Mouse (Mus musculus): Measurements from ENCODE around the gene Myo15.
"Not testable (repeated sequence)": the region's sequence is repeated elsewhere in the genome, so short reads cannot be mapped to it uniquely, and the experiment has no call there.

Myo15 gene

DNA sequence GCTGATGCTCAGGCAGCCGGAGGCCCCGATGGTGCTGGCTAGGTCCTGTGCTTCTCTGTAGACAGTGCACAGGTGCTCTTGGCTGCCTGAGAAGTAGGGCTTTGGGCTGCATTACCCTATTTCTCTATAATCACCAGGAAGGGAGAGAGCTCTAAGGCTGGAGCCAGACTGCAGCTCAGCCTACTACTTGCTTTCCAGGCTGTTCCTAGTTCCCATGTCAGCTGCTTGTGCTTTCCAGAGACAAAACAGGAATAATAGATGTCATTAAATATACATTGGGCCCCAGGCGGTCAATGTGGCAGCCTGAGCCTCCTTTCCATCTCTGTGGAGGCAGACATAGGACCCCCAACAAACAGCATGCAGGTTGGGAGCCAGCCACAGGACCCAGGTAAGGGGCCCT lies at the start of gene Myo15:
TSS of gene Myo15 (plus strand) at position 301 of the 400 bp plus-strand sequence.
- DNase-seq = no peak

DNA sequence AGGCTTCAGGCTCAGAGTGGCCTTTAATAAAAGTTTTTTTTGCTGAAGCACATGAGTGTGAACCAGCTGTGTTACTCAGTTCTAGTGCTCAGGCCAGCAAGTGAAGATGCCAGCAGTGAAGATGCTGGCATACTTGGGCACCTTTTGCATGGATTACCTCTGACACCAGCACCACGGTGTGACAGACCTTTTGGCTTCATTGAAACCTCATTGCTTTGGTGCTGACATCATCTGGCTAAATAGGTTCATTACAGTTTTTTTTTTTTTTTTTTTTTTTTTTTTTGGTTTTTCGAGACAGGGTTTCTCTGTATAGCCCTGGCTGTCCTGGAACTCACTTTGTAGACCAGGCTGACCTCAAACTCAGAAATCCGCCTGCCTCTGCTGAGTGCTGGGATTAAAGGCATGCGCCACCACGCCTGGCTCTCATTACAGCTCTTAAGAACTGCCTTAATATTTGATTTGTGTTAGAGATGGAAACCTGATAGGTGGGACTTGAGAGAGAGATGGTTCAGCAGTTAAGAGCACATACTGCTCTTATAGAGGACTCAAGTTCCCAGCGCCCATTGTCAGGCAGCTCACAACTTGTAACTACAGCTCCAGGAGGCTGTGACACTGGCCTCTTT lies 47.0 kb upstream of the Myo15 start:
- DNase-seq = no peak

DNA sequence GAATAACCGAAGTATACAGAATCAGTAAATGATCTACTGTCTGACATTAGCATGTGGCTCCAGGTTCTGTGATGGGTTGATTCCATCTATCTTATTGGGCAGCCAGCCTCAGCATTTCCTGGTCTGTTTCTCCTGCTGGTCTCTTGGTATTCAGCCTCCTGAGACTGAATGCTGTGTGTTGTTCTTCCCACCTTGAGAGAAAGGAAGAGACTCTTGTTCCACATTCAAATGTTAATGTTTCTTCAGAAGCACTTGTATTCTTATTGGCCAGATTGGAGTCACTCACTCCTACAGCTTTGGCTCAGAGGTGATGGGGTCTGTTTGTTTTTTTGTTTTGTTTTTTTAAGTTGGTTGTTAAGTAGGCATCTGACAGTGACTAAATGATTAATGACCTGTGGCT lies 46.1 kb upstream of the Myo15 start:
- DNase-seq = no peak

DNA sequence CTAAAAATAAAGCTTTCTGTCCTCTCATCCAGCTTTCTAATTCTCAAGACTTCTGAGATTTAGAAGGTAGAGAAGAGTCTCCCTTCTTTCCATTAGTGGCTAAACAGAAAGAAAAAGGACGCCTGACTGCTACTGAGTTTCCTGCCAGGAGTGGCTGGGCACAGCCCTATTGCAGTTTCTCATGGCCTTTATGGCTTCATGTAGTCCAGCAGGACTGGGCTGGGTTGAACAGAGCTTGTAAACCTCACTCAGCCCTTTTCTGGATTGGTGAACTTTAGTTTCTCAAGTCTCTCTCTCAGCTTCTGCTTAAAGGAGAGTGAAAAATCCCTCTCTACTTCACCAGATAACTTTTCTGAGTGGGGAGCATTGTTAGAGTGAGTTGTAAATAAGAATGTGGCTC lies 42.7 kb upstream of the Myo15 start:
- DNase-seq = no peak

DNA sequence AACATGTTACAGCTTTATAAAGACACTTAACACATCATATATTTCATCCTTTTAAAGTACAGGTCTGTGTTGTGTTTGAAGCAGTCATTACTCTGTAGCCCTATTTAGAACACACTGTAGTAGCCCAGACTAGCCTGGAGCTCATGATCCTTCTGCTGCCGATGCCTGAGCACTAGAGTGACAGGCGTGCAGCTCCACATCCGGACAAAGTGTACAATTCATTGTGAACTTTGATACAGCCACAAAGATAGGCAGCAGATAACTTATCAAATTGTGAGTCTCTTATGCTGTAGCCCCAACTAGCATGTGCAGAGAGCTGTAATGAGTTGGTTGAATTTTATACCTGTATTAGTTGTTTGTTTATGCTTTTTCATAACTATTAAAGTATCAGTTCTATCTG lies 41.5 kb upstream of the Myo15 start:
- DNase-seq = no peak

DNA sequence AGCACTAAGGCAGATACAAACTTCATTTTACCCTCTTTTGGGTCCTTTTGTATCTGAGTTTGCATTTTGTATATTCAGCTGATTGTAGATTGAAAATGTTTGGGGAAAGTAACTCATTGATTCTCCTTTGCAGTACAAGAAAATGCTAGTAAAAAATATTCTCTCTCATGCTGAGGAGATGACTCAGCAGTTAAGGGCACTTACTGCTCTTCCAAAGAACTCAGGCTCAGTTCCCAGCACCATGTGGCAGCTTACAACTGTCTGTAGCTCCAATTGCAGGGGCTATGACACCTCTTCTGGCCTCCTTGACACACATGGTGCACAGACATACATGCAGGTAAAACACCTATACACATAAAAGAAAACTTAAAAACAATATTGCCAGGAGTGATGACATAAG lies 35.6 kb upstream of the Myo15 start:
- no peak for DNase-seq

DNA sequence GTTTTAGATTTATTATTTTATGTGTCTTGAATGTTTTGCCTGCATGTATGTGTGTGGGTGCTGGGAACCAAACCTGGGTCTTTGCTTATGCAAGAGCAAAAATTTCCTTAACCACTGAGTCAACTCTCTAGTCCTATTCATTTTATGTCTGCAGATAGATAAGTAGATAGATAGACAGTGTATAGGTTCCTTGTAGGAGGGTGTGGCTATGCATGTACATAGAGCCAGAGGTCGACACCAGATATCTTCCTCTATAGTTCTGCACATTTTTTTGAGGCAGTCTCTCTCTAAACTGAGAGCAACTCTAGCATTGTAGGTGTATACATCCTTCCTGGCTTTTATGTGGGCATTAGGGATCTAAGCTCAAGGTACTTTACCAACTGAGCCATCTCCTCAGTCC lies 34.0 kb upstream of the Myo15 start:
- DNase-seq = no peak

DNA sequence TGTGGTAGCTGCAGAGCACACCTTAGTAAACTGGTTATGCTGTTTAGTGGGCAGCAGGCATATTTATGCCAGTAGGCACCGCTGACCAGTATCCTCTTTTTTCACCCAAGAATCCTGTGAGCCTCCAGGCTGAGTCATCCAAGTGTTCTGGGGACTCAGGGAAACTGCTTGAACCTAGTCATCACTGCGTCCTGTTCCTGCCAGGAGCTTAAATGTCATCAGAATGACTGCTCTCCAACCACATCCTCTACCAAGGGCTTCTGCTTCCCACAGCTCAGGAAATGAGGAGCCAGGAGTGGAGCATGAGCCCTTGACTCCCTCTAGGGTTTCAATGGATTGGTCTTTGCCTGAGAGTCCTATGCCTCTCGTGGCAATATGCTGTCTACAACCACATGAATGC lies 32.5 kb upstream of the Myo15 start:
- DNase-seq = no peak

DNA sequence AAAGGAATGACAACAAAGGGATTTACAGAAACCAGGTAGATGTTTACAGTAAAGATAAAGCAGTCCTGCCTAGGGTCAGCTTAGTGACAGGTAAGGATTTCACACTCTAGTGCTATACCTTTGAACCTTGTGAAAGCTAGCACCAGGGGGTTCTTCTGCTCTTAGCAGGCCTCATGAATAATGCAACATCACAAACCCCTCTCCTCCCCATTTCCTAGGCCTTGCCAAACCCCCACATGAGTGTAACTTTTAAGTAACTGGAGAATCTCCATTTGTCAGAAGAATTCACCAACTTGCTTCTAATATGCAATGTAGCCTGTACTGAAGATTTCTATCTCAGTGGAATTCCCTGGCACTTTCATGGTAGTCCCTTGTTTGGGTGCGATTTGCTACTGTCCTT lies 29.5 kb upstream of the Myo15 start:
- DNase-seq = not testable (repeated sequence)

DNA sequence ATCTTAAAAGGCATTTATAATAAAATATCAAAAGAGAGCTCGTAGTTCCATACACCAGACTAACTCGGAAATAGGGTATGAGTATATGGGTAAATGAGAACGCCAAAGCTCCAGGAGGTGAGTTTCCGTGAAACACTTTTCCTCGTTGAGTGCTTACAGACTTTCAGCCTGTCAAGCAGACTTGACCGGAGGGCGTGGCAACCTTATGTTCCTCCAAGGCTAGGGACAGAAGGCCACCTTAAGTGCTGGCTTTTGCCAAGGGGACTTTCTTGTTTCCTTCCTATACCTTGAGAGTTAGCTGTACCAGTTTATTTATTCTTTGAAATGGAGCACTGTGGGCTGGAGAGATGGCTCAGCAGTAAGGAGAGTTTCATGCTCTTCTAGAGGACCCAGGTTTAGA lies 29.0 kb upstream of the Myo15 start:
- no peak for DNase-seq

DNA sequence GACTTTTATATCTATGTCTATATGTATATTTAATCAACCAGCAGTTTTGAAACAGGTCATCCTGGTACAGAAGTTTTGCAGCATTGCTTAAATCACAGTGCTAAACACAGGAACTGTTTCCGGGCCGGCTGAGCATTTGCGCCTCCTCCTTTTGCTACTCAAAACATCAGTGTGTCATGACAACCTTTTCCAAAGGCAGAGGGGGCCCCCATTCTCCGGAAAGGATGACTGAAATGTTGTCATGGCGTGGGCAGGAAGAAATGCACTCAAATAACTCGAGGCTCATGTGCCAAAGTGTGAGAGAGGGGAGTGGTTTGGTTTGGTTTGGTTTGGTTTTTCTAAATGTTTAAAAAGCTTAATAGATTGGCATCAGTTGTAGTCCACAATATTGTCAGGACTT lies 26.2 kb upstream of the Myo15 start:
- DNase-seq = no peak

DNA sequence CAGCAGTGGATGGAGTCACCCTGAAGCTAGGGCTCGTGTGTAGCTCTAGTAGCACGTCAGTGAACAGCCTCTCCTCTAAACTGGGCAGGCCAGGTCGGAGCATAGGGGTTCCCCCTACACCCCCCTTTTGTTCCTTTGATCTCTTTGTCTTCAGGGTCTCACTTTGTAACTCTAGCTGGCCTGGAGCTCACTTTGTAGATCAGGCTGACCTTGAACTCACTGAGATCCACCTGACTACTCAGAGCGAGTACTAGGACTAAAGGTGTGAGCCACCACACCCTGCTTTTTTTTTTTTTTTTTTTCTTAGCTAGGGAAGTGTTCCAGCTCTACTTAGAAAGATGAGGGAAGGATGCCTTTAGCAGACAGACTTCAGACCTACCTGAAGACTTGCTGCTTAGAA lies 25.1 kb upstream of the Myo15 start:
- no peak for DNase-seq

DNA sequence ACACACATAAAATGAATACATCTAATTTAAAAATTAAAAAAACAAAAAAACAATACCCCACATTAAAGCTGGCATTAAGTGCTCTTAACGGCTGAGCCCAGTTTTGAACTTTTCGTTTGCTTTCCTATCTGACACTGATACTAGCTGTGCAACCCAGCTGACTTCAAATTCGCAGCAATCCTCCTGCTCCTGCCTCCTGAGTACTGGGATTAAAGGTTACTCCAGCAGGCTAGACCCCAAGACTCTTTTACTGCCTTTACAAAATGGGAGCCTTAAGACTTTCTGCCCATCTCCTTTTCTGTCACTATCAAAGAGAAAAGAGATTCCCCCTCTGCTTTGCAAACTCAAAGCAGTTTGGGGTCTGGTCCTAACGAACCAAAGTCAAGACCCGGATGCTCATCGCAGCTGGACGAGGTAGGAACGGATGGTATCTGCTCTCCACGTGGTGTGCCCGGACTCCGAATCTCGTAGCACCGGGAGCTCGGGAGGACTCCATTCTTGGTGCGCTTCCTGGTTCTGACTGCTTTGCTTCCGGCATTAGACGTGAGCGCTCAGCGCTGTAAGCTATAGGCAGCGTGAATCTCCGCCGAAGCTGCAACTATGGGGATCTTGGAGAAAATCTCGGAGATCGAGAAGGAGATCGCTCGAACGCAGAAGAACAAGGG lies 14.9 kb upstream of the Myo15 start, which contains the start of gene Drg2:
TSS of gene Drg2 (plus strand) at position 512 of the 665 bp plus-strand sequence.
- peak; percentile 73 to 84 for DNase-seq

DNA sequence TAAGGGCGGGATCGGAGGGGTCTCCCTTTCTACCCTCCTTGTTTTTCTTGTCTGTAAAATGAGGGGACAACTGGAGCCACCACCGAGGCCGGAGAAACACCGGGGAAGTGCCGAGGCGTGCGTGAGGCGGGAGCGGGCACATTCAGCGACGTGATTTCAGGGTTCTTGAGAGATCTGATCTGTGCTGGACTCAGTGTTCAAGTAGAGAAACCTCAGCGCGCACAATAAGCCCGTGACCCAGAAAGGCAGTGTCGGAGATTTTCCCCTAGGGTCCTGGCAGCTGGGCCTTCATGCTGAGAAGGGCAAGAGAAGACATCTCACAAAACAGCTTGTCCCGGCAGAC lies 14.4 kb upstream of the Myo15 start:
- DNase-seq = no peak

DNA sequence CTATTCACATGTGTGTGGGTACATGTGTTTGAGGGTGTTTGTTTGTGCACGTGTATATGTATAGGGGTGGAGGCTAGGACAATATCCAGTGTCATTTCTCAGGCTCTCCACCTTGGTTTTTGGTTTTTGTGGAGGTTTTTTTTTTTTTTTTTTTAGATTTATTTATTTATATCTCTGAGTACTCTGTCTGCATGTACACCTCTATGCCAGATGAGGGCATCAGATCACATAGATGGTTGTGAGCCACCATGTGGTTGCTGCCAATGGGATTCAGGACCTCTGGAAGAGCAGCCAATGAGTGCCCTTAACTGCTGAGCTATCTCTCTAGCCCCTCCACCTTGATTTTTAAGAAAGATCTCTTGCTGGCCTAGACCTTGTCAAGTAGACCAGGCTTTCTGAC lies 11.2 kb upstream of the Myo15 start:
- no peak for DNase-seq

DNA sequence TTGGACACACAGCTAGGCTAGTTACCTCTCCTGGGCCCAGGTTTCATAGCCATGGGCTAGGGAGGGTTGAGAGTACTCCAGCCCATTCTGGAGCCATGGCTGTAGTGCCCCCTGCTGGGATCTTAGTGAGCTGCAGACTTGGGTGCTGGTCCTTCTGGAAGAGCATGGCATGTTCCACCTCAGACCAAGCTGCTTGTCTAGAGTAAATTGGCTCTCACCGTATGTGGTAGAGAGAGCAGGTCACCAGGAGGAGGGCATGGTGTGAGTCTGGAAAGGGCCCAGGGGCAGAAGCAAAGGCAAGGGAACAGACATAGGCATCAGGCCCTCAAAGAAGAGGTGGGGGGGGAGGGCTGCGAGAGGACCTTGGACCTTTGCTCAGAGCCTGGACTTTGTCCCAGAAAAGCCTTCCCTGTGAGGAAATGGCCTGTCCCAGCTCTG lies 3.2 kb upstream of the Myo15 start:
- peak in 1 of 2 experiments; percentile 39 for DNase-seq

DNA sequence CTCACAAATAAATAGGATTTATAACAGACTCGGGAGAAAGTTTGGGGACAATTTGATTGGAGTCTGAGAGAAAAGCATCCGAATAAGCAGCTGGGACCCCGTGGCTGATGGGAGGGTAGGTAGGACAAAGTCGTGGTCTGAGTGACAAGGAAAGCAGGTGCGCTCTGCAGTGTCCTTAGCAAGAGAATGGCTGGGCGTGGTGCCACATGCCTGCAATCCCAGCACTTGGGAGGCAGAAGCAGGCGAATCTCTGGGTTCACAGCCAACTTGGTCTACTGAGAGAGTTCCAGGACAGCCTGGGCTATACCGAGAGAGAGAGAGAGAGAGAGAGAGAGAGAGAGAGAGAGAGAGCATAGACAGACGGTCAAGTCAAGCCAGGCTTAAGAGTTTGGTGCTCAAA lies 1.6 kb downstream of the Myo15 start:
- no peak for DNase-seq

DNA sequence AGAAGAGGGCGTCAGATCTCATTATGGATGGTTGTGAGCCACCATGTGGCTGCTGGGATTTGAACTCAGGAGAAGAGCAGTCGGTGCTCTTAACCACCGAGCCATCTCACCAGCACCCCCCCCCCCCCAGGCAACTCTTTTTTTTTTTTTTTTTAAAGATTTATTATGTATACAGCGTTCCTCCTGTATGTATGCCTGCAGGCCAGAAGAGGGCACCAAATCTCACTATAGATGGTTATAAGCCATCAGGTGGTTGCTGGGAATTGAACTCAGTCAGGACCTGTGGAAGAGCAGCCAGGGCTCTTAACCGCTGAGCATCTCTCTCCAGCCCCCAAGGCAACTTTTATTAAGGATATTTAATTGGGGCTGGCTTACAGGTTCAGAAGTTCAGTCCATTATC lies 5.4 kb downstream of the Myo15 start:
- DNase-seq = no peak

DNA sequence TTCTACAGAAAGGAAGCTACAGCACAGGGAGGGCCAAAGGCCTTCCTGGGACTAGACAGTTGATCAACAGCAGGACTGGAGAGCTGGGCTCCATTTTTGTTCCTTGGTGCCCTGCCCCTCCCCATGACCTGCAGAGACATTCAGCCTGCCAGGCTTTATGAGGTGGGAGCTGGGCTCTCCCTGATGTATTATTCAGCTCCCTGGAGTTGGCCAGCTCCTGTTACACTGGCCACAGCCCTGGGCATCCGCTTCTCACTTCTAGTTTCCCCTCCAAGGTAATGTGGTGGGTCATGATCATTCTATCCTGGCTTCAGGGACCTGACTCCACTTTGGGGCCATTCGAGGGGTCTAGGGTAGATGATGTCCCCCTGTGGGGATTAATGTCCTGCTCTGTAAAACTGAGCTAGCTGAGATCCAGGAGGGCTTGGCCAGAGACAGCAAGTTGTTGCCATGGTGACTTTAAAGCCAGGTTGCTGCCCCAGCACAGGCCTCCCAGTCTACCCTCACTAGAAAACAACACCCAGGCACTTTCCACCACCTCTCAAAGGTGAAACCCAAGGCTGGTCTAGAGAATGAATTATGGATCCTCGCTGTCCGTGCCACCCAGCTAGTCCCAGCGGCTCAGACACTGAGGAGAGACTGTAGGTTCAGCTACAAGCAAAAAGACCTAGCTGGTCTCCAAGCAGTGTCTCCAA lies 6.7 kb downstream of the Myo15 start:
- DNase-seq = no peak

DNA sequence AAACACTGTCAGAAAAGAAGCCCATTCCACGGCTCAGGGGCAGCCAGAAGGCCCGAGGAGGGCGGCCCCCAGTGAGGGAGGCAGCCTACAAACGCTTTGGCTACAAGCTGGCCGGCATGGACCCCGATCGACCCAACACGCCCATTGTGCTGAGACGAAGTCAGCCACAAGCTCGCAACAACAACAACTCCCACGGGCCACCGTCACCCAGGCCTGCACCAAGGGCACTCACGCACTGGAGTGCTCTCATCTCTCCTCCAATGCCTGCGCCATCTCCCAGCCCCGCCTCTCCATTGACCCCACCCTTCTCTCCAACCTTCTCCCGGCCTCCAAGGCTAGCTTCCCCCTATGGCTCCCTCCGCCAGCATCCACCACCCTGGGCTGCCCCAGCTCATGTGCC lies 9.0 kb downstream of the Myo15 start:
- DNase-seq = no peak

DNA sequence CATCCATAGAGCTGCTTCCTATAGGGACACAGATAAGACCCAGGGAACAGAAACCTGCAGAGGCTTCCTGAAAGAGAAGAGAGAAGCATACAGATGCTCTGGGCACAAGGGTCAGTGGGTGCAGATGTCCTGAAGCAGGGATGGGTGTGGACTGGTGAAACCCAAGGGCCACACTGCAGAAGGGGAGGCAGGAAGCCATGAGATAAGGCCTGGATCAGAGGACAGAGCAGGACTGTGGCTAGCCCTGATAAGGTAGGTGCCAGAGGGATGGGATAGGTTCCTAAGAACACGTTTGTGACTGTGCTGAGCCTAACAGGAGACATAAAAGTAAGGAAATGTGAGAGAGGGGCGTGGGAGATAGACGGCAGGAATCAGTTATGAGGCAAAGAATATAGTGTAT lies 17.1 kb downstream of the Myo15 start:
- DNase-seq = no peak

DNA sequence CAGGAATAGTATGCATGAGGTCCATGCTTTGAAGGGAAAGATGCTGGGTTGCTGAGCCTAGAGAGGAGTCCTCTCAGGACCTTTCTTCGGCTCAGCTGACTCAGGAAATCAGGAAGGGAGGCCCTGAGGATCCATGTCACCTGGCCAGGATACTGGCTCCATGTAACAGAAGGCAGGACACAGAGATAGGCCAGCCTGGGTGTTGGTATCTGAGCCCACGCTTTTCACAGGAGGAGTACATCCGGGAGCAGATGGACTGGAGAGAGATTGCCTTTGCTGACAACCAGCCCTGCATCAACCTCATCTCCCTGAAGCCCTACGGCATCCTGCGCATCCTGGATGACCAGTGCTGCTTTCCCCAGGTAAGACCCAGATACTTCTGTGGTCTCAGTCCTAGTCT lies 23.6 kb downstream of the Myo15 start:
- no peak for DNase-seq

DNA sequence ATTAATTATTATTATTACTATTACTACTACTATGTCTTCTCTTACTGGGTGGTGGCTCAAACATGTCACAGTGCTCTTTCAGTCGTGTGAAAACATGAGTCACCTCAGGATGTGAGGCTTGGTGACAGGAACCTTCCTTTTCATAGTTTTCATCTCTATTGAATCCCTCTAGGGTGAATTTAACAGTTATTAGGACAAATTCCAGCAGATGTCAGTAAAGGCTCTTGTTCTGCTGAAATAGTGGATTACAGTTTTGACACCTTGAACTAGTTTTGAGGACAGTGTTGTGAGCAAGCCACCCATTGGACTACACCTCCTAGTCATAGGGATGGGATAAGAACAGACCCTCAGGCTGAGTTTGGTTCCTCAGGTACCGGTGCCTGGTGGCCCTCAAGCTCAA lies 26.6 kb downstream of the Myo15 start:
- no peak for DNase-seq

DNA sequence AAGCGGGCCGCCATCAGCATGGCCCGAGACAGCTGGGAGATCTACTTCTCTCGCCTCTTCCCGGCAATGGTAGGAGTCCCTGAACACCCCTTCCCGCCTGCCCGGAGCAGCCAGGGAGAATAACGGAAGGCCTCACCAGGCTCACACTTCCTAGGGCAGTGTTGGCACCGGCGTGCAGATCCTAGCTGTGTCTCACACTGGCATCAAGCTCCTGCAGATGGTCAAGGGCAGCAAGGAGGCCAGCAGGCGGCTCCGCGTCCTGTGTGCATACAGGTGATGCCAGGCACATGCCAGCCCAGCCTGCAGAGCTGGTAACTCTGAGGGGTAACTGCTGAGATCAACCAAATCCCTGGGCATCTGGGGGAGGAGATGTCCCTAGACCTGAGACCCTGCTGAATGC lies 38.1 kb downstream of the Myo15 start:
- DNase-seq = no peak

DNA sequence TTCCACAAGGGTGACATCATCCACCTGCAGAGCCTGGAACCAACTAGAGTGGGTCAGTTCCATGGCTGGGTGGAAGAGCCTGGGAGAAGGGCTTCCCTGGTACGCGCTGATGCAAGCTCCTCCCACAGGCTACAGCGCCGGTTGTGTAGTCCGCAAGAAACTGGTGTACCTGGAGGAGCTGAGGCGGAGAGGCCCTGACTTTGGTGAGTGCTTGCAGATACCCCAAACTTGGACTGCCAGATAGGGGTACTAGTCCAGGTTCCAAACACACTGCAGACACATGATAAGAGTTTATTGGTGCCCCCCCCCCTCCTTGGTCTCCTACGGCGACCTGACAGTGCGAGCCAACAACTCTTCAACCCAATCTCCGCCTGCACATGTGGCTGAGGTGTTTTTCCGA lies 39.8 kb downstream of the Myo15 start:
- no peak for DNase-seq
